Mouse (Mus musculus) intestine, embryonic 14.5 days (tissue): ENCODE data around the gene E2f4. TPM values are rescaled to one million over a fixed set of nuclear protein-coding genes. Genes with fewer than 3 reads are reported as not detected.
"Not testable (repeated sequence)": the region's sequence is repeated elsewhere in the genome, so short reads cannot be mapped to it uniquely, and the experiment has no call there.

Experiments
- ATAC-seq: fragments of 200-750 bp; cut with Nextera tagmentation; replicated peaks from 2 replicates; pipeline ENCODE4 v1.8.0; 2017; ENCODE audit warnings: low read depth, moderate number of reproducible peaks, moderate TSS enrichment, moderate library complexity; ENCODE audit not compliant: low FRiP score, low TSS enrichment
- DNase-seq: peaks from one replicate; pipeline ENCODE4 v3.0.0-alpha.2; 2018; ENCODE audit warnings: low spot score
- H3K27ac ChIP-seq: fragments of 300-500 bp; sonication (generic); 2 replicates; pipeline ENCODE4 v1.5.1; 2014; ENCODE audit warnings: low read depth, mild to moderate bottlenecking, control low read depth
- H3K27me3 ChIP-seq: fragments of 300-500 bp; sonication (generic); replicated peaks from 2 replicates; pipeline ENCODE4 v1.6.1; 2014; ENCODE audit warnings: low read length, control low read depth; ENCODE audit not compliant: control insufficient read depth, insufficient read depth
- H3K36me3 ChIP-seq: fragments of 300-500 bp; sonication (generic); 2 replicates; pipeline ENCODE4 v1.6.1; 2014; ENCODE audit warnings: low read length, control low read depth; ENCODE audit not compliant: control insufficient read depth, insufficient read depth
- H3K4me1 ChIP-seq: fragments of 300-500 bp; sonication (generic); replicated peaks from 2 replicates; pipeline ENCODE4 v1.6.1; 2014; ENCODE audit warnings: low read length, control low read depth, mixed read lengths; ENCODE audit not compliant: control insufficient read depth, insufficient read depth
- H3K4me2 ChIP-seq: fragments of 300-500 bp; sonication (generic); 2 replicates; pipeline ENCODE4 v1.6.1; 2014; ENCODE audit warnings: low read length
- H3K4me3 ChIP-seq: fragments of 300-500 bp; sonication (generic); 2 replicates; pipeline ENCODE4 v1.5.1; 2014; ENCODE audit warnings: low read depth, low read length, control low read depth, mixed read lengths
- H3K9ac ChIP-seq: fragments of 300-500 bp; sonication (generic); 2 replicates; pipeline ENCODE4 v1.6.1; 2014; ENCODE audit warnings: mild to moderate bottlenecking, low read length
- H3K9me3 ChIP-seq: fragments of 300-500 bp; sonication (generic); 2 replicates; pipeline ENCODE4 v1.6.1; 2016; ENCODE audit warnings: low read length, control low read depth; ENCODE audit not compliant: control insufficient read depth
- WGBS: fragments of 180-500 bp; shearing (Covaris S2); extraction: QIAGEN DNeasy Blood & Tissue Kit; methylation state at CpG from one replicate; pipeline ENCODE4 v1.1.7; 2014; 5-methylcytosine and 5-hydroxymethylcytosine counted together
- polyA plus RNA-seq: library from polyadenylated mRNA; unstranded; fragments of >200 nt; fragmentation: Nextera tagmentation; extraction: Ambion mirVana; gene quantifications from 2 replicates; pipeline ENCODE4 v1.2.1, GENCODE M21; 2014

Gene E2f4
- polyA plus RNA-seq, 1 experiment from 2014 or later = 114 TPM

DNA sequence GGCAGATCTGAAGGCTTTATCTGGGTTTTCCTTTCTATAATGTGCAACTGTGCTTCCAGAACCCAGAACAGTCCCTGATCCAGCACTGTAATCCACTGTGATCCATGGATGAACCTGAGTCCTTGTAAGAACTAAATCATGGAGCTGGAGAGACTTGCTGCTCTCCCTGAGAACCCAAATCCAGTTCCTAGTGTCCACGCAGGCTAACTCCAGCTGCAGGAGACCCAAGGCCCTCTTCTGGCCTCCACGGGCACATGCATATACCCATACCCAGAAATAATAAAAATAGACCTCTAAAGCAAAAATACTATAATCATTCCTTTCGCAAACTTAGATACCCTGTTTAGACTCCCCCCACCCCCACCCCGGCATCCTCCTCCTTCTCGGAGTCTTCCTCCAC lies 9.2 kb upstream of the E2f4 start:
- Histone ChIP-seq H3K27me3 (peaks cover 10% of the 10 kb centered on the region), H3K4me2 (peak overlapping the region; percentile 85), H3K9ac (no peak overlapping the region), H3K4me3 (0 out of 2 replicates have a peak overlapping the region, but pooled peaks have one; percentile 51), H3K27ac (no peak overlapping the region), H3K9me3 (no peaks in the 10 kb centered on the region), H3K4me1 (peaks cover 10% of the 10 kb centered on the region), H3K36me3 (peaks cover 5% of the 10 kb centered on the region)
- ATAC-seq (no peak), DNase-seq (no peak)
- WGBS = 90% methylated on average over 5 of the region's 5 CpGs

DNA sequence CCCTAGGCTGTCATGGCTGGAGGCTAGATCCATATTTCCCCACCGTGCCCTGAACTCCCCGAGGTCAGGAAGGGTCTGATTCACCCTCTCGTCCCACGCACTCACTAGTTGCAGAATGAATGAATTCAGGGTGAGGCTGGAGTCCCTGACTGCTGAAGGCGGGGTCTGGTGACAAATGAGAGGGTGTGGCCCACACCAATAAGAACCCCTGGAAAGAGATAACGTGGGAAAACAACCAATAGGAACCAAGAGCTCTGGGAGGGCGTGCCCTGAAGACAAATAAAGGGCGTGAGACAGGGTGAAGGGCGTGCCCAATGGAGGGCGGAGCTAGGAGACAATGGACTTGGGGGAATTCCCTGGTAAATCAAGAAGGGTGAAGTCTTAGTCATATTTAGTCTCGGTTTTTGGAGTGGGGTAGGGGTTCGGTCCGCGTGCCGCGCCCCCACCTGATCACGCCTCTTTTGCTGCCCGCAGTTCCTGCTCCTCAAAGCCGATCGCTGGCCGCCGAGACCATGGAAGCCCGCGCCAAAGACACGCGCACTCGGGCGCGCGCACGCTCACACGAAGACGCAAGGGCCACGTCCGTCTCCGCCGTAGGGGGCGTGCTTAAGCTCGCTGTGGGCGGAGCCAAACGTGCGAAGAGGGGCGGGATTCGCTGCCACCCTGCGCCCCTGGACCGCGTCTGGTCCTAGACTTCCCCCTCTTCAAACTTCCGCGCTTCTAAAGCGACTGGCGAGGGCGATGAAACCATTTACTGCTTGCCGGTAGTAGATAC lies 8.3 kb upstream of the E2f4 start:
- Histone ChIP-seq H3K9me3 (no peaks in the 10 kb centered on the region), H3K4me2 (peak overlapping the region; percentile 85), H3K36me3 (peaks cover 5% of the 10 kb centered on the region; the same call in 1 of the 2 replicates), H3K27ac (peak overlapping the region; percentile 71; the same call in 1 of the 2 replicates), H3K9ac (peak overlapping the region; percentile 61), H3K27me3 (peaks cover 10% of the 10 kb centered on the region), H3K4me1 (peaks cover 10% of the 10 kb centered on the region), H3K4me3 (peak overlapping the region; percentile 51)
- DNase-seq (peak; percentile 98), ATAC-seq (peak; percentile 90)
- under 1% methylated on average over 53 of the region's 53 CpGs for WGBS

DNA sequence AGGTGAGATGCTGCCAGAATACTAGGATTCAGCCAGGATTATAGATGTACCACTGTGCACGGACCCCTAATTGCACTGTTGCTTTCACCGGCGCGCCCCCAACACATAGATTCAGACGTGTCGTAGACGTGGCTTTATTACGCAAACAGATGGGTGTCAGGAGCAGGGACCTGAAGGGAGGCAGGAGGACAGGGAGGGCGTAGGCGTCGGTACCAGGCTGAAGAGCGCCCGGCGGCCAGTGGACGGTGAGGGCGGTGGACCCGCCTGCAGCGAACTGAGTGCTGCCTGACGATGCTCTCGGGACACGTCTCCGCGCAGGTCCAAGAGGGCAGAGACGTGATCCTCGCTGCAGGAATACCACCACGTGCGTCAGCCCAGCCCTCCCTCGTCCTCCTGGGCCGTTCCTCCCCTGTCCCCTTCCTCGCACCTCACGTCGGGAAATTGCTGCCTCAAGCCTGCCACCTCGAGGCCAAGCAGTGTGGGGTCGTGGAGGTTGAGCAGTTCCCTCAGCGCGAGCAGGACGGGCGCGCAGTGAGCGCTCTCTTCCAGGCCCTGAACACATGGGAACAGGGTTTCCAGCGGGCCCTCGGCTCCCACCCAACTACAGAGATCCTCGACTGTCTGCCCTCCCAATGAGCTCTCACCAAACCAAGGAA lies 7.5 kb upstream of the E2f4 start, which contains the start of gene 4931428F04Rik:
4931428F04Rik (minus strand) TSS at position 60 of the 656 bp plus-strand sequence.
- 3% methylated on average over 43 of the region's 43 CpGs for WGBS
- Histone ChIP-seq H3K27me3 (peaks cover 10% of the 10 kb centered on the region), H3K4me2 (peak within 1 kb of the TSS; percentile 85), H3K9me3 (no peaks in the 10 kb centered on the region), H3K27ac (peak within 1 kb of the TSS; percentile 71; the same call in 1 of the 2 replicates), H3K9ac (peak within 1 kb of the TSS; percentile 61), H3K36me3 (peaks cover under 1% of the 10 kb centered on the region; the same call in 1 of the 2 replicates), H3K4me1 (peaks cover 10% of the 10 kb centered on the region), H3K4me3 (peak within 1 kb of the TSS; percentile 51)
- ATAC-seq (peak; percentile 15), DNase-seq (peak; percentile 76)

DNA sequence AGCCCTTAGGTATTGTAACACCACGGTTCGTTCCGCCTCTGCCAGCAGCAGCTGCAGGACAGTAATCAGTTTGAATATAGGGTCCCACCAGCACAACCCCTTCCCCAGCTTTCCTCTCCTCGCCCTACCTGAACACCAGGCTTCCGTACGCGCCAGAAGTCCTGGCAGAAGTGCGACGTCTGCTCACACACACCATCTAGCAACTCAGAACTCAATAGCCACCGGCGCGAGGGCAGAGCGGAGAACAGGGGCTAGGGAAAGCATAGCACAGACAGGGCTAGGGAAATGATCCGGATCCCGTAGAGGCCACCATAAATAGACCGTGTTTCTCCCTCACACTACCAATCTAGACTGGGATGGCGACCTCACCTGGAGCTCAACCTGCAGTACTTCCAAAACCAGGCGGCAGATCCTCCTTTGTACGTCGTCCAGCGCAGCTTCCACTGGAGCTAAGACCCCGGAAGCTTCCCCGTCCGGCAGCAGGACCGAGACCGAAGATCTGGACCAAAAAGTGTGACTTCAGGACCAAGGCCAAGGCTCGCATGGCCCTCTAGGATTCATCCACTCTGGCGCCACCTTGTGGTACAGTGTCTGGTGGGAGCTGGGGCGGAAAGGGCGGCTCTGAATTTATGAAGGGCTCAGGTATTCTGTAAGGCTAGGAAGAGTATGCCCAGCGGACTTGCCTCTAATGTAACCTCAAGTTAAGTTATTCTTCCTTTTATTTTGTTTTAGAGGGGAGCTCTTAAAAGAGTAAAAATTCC lies 6.7 kb upstream of the E2f4 start:
- peak; percentile 99 for DNase-seq
- no peak overlapping the region for H3K9ac ChIP-seq
- peaks cover 10% of the 10 kb centered on the region for H3K4me1 ChIP-seq
- 8% methylated on average over 31 of the region's 31 CpGs for WGBS
- H3K9me3 ChIP-seq = no peaks in the 10 kb centered on the region
- ATAC-seq = no peak
- H3K4me2 ChIP-seq = peak overlapping the region; percentile 85; the same call in 1 of the 2 replicates
- peaks cover 10% of the 10 kb centered on the region for H3K27me3 ChIP-seq
- H3K27ac ChIP-seq = no peak overlapping the region
- no peak overlapping the region for H3K4me3 ChIP-seq
- no peaks in the 10 kb centered on the region for H3K36me3 ChIP-seq

DNA sequence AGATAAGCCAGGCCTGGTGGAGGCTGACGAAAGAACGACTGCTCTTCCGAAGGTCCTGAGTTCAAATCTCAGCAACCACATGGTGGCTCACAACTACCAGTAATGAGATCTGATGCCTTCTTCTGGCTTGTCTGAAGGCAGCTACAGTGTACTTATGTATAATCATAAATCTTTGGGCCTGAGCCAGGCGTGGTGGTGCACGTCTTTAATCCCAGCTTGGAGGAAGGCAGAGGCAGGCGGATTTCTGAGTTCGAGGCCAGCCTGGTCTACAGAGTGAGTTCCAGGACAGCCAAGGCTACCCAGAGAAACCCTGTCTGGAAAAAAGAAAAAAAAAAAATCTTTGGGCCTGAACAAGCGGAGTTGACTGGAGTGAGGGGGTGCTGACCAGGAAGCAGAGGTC lies 6.1 kb upstream of the E2f4 start:
- H3K27ac ChIP-seq, H3K4me2 ChIP-seq, DNase-seq, H3K9me3 ChIP-seq, ATAC-seq, H3K36me3 ChIP-seq, H3K9ac ChIP-seq, H3K4me3 ChIP-seq: not testable (repeated sequence)
- 85% methylated on average over 8 of the region's 8 CpGs for WGBS
- Histone ChIP-seq H3K4me1 (peaks cover 10% of the 10 kb centered on the region), H3K27me3 (peaks cover 10% of the 10 kb centered on the region)

DNA sequence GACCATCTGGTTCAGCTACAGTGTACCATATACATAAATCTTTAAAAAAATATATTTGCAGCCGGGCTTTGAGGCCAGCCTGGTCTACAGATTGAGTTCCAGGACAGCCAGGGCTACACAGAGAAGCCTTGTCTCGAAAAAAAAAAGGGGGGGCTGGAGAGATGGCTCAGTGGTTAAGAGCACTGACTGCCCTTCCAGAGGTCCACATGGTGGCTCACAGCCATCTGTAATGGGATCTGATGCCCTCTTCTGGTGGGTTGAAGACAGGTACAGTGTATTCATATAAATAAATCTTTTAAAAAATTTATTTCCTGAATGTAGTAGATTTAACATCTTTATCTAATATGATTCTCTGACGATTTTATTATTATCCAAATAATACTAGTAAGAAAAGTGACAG lies 5.7 kb upstream of the E2f4 start:
- Histone ChIP-seq H3K27me3 (peaks cover 10% of the 10 kb centered on the region), H3K4me1 (peaks cover 12% of the 10 kb centered on the region)
- ATAC-seq, H3K9me3 ChIP-seq, DNase-seq, H3K27ac ChIP-seq, H3K9ac ChIP-seq, H3K36me3 ChIP-seq, H3K4me3 ChIP-seq, H3K4me2 ChIP-seq: not testable (repeated sequence)
- 65% methylated on average over 3 of the region's 3 CpGs for WGBS

DNA sequence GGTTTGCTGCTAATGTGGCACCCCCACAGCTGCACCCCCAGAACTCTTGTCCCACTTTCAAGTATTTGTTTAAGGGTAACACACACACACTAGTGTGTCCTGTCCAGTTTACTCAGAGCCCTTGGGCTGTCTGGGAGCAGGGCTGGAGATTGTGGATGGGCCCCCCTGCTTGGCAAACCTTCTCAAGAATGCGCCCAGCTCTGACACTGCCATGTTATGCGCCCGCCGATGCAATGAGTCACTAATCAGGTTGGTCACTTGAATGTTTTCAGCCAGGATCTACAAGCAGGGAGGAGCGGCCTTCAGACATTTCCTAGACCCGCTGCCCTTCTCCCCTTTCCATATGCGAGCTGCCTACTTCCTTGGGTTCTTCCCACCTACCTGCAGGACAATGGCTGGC lies 5.0 kb upstream of the E2f4 start:
- H3K4me1 ChIP-seq = peaks cover 17% of the 10 kb centered on the region
- no peak overlapping the region for H3K4me3 ChIP-seq
- DNase-seq (no peak), ATAC-seq (no peak)
- H3K9ac ChIP-seq = no peak overlapping the region
- peaks cover 10% of the 10 kb centered on the region for H3K27me3 ChIP-seq
- H3K4me2 ChIP-seq = no peak overlapping the region
- WGBS = 81% methylated on average over 7 of the region's 7 CpGs
- no peak overlapping the region for H3K27ac ChIP-seq
- H3K36me3 ChIP-seq = no peaks in the 10 kb centered on the region
- no peaks in the 10 kb centered on the region for H3K9me3 ChIP-seq

DNA sequence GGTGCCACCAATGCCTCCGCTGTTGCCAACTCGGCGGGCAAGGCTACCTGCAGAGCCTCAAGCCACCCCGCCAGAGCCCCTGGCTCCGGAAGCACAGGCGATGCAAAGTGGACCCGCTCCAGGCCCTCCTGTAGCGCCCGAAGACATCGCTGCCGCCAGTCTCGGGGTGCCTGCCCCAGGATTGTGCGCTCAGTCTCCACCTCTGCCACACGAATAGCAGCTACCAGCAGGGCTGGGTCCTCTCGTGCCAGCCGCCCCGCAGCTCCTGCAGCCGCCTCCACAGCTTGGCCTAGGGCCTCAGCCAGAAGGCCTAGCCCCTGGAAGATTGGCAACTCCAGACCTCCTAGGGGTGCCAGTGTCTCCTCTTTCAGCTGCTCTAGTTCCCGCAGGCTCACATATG lies 4.1 kb upstream of the E2f4 start:
- H3K9me3 ChIP-seq = no peaks in the 10 kb centered on the region
- no peak overlapping the region for H3K4me2 ChIP-seq
- ATAC-seq (no peak), DNase-seq (no peak)
- H3K27me3 ChIP-seq = peaks cover 10% of the 10 kb centered on the region
- H3K9ac ChIP-seq = no peak overlapping the region
- peaks cover 20% of the 10 kb centered on the region for H3K4me1 ChIP-seq
- no peak overlapping the region for H3K27ac ChIP-seq
- no peaks in the 10 kb centered on the region for H3K36me3 ChIP-seq
- 65% methylated on average over 19 of the region's 19 CpGs for WGBS
- H3K4me3 ChIP-seq = no peak overlapping the region
